Mouse (Mus musculus) CD4-positive, CD25-positive, alpha-beta regulatory T cell, adult 4 months (primary cell): ENCODE data around the gene Hhat. TPM values are rescaled to one million over a fixed set of nuclear protein-coding genes. Genes with fewer than 3 reads are reported as not detected.

ENCODE experiments used
- ATAC-seq: one replicate; pipeline ENCODE4 v1.8.0; 2017
- polyA plus RNA-seq, 2 experiments: library from polyadenylated mRNA; unstranded; fragments of 100-300 nt; shearing (Covaris generic); gene quantifications; one replicate each; pipeline ENCODE4 v1.2.1; 2017

The Hhat gene
- polyA plus RNA-seq = 1 to 10 TPM; 2.9 to 3.7 TPM

DNA sequence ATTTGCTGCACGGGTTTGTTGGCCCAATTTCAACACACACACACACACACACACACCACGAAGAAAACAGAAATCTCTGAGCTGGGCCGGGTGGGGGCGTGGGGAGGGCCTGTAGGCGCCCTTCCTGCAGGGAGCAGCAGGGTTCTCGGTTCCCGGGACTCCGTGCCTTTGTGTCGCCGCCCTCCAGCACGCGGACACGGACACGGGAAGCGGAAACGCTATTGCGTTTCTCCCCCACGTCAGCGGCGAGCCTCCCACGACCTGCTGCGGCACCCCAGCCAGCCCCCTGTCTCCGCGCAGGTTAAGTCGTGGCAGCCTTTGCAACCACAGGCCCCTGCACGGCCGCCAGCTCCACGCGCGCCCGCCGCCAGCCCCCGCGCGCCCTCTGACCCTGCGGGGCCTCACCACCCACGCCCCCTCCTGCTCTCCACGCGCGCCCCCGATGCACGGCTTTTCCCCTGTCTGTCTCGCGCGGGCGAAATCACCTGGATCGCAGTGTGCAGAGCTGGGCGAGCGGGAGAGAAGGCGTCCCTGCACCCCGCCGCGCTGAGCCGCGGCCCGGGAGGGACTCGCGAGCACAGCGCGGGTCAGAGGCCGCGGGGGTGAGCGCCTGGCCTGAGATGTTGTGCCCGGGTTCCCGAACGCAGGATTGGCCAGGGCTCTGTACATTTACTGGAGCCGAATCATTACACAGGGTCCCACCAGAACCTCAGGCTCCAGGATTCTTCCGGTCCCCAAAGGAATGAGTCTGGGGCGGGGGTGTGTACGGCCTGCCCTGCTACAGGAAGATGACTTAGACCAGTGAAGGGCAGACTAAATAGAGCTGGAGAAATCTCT is at the start of gene Hhat:
TSS of gene Hhat (minus strand) at position 729 of the 837 bp plus-strand sequence.
- peak; percentile 88 for ATAC-seq

DNA sequence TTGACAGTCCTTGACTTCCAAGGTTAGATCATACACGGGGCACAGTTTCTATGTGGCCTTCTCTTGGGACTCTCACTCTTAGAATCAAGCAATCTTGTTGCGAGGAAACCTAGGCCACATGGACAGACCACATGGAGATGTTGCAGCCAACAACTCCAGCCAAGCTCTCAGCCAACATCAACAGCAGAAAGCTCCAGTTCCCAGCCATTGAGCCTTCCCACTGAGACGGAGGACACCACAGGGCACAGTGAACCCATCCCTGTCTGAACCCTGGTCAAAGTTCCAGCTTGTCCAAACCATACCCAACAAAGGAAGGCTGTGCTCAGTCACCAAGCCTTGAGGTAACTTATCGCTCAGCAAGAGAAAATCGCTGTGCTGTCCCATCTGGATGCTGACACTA is 47.3 kb upstream of the Hhat start:
- no peak for ATAC-seq

DNA sequence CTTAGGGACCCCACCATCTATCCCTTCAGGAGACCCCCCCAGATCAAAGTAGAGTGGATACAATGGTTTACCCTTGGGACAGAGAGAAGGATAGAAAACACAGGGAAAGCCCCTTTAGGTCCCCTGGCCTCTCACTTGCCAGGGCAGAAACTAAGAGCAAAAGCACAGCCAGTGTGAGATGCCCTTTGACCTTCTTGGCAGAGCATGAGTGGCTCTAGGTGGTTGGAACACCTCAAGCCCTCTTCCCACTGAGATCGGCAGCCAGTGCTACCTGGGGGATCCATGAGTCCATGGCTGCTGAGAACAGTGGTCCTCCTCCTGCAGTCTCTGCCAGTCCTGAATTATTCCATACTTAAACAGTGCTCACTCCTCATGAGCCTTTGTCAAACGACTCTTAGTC is 44.8 kb upstream of the Hhat start:
- no peak for ATAC-seq

DNA sequence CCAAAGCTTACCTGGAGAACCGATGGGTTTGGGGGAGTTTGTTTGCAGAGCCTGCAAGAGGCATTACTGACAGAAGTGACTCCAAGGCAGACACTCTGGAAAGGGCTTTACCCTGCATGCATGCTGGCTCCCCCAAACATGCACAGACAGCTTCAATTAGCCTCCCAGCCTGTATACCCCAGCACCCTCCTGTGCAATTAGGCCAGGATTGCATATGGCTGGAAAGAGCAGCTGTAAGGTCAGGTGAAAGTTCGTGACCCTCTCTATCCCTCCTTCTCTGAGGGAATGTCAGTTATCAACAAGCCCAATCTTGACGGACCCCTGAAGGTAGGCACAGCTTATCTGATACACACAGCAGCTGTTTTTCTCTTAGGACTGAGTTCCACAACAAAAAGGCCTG is 43.7 kb upstream of the Hhat start:
- ATAC-seq = no peak

DNA sequence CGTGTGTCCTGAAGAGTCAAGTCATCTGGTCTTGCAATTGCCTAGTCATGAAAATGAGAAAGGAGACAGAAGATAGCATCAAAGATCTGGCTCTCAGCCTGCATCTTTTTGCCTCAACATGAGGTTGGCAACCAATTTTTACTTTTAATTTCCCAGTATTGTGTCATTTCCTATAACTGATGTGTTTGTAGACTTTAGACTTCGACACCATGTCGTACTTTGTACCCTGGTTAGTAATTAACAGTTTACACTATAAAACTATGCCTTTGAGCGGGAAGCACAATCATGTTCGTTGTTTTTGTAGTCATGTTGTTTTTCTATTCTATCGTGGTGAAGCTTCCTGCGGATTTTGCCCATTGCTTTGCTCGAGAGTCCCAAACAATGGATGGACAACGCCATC is 41.7 kb upstream of the Hhat start:
- no peak for ATAC-seq

DNA sequence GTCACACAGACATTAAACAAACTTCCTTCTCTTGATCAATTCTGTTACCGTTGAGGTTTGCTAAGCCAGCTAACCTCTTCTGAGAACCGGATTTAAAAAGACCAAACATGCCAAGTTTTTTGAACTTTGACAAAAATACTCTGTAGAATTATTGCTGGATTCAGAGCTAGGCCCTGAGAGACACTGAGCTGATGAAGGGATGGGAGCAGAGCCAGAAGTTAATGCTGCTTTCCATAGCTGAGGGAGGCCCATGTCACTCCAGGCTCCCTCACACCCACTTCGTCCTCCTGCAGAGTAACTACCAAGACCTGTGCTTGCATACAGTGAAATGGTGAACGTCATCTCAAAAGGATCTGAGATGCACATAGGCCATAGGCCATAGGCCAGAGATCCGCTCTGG is 41.3 kb upstream of the Hhat start:
- no peak for ATAC-seq

DNA sequence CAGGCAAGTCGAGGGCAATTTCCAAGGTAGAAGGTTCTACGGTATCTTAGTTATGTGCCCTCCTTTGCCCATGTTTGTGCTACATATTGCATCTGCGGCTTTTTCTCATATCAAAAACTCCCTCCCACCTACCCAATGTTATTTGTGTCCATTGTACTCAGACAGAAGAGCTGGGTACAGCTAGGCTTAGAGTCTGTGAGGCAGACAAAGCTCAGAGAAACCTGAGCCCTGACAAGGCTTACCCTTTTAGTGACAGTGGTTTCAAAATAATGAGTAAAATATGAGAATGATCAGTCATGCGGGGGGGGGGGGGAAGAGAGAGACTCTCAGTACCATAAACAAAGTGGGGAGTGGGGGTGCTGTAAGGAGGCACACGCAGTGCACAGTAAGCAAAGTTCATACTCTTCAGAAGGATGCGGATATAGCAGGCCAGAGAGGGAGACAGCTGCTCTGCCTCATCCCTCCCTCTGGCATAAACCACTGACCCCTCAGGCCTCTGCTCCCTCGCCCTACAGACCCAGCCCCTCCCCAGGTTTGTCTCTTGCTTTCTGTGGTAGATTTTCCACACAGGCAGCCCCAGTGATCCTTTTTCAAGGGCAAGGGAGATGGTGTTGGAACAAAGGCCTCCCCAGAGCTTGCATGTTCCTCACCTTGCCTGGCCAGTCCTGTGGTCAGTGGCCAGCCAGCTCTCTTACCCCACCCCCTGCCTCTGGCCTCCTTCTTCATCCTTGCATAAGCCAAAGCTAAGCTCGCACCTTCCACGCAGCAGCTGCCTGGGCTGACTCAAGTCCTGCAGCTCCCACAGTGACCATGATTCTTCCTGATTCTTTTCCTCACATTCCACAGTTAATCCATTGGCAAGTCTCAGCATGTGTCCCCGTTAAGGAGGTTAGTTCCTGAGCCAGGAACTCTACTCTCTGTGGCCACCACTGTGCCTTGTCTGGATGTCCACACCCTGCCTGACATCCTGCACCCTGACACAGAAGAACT is 35.4 kb upstream of the Hhat start:
- no peak for ATAC-seq

DNA sequence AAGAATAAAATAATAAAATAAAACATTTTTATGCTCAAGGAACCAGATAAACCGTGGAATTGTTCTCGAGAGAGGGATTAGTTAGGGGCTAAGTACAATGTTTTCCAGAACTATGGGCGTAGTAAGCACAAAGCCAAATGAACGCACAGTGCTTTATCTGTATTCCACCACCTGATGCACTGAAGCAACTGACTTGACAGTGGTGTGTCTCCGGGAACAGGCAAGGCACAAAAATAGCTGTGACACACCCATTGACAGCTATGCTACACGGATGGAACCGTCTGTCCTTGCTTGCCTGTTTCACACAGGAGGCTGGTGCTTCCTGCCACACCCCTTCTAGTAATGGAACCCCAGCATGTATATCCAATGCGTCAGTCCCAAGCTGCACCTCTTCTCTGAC is 29.3 kb upstream of the Hhat start:
- ATAC-seq = no peak

DNA sequence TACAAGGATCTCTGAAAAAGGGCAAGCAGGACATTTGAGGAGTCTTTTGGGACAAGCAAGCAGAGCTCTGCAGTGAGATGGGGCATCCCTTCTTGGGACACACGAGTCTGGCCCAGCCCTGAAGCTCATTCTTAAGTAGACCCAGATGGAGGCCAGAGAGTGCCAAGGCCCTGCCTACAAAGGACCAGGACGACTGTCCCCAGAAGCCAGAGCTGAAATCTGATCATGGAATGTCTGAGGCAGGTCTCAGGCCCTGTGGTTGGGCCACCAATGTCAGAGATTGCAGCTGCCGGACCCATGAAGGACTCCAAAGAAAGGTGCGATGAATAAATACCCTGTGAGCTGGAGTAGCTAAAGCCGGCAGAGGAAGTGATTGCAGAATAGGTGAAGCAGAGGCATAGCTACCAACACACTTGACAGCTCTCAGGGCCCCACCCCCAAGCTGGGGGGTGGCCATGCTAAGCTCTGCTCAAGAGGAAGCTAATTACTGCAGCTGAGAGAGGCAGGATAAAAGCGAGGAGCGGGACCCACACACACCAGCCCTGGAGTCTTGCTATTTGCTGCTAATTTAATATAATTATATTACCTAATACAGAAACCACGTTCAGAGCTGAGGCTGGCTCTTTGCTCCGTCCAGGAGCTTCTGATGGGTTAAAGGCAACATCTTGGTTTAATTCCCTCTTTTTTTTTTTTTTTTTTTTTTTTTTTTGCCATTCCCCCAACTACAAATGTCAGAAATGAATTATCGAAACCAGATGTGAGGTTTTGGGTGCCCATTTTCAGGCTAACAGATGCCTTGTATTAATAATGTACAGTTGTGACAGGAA is 28.4 kb upstream of the Hhat start:
- ATAC-seq = no peak

DNA sequence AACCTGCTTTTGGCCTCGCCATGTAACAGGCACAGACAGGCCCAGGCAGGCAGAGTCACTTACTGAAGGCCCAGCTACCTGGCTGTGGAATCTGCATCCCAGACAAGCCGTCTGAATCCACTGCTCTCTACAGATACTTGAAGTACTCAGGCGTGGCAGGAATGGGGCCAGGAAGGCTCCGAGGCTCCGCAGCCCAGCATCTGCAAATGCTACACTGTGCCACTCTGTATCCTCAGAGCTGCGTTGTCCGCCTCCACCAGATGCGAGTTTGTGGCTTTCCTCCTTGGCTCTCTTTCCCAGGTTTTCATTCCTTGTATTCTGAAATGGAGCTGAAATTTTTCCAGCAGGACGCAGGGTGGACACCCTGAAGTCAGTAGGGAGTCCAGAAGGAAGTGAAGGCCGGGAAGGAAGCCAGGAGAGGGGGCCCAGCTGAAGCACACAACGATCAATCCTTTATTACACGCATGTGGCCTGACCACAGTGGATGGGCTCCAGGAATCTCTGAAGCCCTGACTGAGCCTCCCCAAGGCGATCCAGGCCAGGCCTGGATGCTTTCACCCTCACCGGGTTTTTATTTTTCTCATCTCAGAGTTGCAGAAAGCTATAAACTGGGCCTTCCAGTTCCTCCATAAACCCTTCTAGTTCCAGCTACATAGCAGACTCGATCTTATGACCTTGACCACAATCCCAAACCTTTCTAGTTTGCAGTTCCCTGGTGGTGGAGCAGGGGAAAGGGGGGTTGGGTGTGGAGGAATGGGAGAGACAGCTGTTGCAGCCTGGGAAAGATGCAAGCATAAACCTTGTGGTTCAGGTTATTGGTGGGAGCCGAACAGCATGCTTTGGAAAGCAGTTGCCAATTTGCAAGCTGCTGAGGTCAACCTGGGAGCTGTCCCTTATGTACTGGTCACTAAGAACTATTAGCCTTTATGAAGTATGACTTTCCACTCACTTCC is 27.5 kb upstream of the Hhat start:
- ATAC-seq = no peak

DNA sequence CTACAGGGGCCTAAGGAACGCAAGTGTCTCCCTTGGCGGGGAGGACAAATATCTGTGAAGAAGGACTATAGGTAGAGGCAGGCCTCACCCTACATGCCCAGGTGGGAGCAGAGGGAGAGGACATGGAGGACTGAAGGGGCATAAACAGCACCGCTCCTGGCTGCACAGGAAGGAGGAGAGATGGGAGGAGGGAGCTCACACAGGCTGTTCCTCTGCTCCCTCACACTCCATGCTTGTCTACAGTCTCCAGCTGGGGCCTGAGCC is 25.9 kb upstream of the Hhat start:
- no peak for ATAC-seq

DNA sequence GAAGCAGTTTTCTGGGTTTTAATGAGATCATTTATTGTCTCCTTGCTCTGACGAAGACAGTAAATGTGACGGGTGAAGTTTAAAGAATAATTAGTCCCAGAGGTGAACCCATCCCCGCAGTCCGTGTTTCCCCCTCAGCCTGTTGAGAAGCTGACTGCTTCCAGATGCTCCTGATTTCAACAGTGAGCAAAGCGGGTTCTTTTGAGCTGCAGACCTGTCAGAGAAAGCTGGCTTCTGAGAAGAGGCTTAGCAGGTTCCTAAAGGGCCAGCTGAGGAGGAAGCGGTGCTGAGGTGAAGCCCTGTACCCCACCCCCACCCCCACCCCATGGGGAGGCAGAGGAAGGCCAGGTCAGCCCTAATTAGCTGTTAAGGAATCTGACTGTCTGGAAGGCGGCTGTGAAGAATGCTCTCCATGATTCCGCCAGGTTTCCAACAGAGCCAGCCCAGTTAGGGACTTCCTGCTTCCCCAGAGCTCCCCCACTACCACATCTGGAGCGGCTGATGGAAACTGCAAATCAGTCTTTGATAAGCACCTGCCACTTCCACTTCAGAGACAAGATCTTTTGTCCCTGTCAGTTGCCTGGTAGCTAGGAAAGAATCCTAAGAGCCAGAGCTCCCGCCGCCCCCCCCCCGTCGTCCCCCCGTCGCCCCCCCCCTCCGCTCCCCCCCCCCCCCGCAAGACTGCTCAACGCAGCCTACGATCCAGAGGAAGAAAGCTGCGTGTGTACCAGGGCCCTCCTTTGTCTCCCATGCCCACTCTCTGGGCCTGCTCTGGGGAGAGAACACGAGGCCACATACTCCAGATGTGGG is 25.4 kb upstream of the Hhat start:
- ATAC-seq = no peak

DNA sequence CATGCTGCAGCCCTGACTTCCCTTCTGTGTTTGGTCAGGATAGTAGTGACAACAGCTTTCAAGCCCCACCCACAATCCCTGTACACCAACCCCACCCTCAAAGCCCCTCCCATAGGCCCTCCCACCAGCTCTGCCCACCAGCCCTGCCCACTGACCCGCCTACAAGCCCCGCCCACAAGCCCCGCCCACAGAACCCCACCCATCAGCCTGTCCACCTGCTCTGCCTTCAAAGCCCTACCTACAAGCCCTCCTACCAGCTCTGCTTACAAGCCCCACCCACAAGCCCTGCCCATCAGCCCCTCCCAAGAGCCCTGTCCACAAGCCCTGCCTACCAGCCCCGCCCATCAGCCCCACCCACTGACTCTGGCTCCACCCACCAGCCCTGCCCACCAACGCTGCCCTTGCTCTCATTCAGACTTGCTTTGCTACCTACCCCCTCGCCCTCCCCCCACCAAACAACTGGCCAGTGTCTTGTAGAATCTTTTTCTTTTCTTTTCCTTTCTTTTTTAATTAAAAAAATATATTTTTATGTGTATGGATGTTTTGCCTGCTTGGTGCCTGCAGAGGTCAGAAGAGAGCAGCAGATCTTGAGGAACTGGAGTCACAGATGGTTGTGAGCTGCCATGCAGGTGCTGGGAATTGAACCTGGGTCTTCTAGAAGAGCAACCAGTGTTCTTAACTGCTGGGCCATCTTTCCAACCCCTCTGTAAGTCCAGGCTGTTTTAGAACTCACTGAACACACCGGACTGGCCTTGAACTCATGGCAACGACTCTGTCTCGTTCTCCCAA is 24.1 kb upstream of the Hhat start:
- no peak for ATAC-seq

DNA sequence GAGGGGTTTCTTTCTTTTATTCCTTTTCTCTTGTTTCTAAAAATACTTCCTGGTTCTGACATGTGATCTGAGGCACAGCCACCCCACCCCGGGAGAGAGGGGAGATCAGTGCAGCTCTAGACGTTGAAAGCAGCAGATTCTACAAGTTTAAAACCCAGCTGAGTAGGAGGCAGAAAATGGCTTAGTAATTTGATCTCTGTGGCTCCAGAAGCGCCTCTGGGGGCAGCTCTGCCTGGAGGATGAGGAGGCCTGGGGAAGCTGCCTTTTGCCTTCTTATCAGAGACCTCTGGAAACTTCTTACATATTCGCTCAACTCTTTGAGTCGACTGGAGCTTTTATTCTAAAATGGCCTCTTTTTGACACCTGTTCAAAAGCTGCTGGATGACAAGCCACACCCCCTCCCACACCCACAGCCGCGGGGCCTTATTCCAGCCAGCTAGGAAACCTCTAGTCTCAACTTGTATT is 20.9 kb upstream of the Hhat start:
- ATAC-seq = no peak

DNA sequence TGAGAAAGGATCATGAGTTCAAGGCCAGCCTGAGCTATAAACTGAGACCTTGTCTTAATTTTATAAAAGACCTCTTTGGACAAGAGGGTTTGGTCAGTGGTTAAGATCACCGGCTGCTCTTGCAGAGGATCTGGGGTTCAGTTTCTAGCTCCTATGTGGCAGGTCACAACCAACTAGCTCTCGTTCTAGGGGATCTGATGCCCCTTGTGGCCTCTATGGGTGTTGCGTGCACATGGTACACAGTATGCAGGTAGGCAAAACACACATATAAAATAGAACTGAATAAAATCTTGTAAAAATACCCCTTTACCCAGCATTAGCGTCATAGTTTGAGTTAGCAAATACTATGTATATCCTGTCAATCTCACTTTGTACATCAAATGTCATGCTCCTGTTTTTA is 19.4 kb upstream of the Hhat start:
- ATAC-seq = peak; percentile 47

DNA sequence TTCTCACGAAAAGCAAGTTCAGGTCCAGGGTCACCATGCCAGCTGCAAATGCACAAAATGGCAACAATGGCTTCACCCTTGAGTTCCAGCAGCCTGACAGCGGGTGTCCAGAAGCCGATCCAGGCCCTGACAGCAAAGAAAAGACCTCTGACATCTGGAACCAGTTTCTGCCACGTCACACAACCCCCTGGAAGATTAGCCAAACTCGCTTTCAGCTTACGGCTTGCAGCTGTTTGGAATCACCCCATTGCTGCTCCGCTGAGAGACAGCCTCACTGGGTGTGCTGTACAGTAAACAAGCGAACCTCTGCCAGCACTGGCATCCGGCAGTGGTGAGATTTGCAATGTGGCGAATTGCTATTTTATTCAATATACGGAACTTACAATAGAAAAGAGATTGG is 18.8 kb upstream of the Hhat start:
- no peak for ATAC-seq

DNA sequence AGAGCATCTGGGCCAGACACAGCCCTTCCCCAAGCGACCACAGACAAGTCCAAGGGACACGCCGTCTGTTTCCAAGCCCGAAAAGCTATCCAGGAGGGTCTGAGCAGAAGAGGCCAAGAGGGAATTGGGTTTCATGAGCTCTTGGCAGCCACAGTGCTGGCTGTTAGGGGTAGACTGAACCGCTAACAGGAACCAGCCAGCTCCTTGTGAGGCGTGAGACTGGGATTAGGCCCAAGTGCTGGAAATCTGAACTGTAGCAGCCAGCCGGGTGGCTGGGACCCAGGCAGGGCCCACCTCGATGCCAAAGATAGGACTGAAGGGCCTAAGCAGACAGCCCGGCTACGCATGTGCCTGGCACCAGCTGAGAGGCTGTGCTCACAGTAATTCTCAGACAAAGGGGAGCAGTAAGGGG is 18.1 kb upstream of the Hhat start:
- no peak for ATAC-seq

DNA sequence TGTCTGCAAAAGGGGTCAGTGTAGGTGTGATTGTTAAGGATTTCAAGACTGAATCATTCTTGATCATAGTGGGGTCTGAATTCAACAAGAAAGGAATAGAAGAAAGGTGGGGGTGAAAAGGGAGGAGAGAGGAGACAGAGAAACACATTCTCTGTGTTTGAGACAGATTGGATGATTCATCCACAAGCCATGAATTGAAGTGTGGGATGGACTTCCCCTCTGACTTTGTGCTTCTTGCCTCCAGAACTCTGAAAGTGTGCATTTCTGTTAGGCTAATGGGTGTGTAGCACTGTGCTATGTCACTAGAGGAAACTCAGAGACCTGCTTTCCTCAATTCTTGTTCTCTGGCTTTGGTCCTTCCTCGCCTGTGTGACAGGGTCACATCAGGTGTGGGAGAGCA is 15.2 kb upstream of the Hhat start:
- ATAC-seq = no peak

DNA sequence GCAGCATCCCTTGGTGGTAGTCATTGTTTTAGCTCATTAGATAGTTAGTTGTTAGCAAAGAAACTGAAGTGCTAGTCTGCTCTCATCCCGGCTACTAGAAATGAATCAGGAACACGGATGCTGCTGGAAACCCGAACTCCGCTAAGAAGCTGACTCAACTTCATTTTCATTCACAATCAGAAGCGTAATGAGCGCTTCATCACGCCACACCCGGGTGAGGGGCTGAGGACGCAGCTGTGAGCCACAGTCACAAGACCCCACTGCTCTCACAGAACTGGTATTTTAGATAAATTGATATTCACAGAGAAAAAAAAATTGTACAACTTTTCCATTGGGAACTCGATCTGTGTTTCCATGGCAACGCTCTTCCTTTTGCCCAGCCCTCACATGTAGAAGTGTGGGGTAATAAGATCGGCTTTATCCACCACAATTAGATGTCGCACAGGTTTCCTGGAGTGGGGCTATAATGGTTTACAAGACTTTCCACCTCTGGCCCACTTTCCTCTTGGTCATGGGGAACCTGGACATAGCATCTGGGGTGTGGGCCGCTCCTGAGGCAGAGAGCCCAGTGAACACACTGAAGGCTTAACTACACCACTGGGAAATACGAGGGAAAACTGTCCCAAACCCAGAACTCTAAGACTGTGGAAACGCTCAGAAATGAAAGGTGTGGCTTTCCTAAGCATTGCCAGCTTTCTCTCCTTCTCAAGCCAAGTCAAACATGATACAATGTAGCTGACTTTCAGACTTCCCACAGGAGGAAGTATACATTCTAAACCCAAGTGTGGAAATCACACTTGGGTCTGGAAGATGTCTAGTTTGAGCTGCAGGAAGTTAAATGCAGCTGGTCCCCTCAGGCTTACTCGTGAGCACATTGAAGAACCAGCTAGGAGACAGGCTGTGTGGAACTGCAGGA is 14.3 kb upstream of the Hhat start:
- no peak for ATAC-seq
